Mouse (Mus musculus) liver, embryonic 11.5 days (tissue): Measurements from ENCODE around the gene Phf14. TPM values are rescaled to one million over a fixed set of nuclear protein-coding genes. Genes with fewer than 3 reads are reported as not detected.
"Not testable (repeated sequence)": the region's sequence is repeated elsewhere in the genome, so short reads cannot be mapped to it uniquely, and the experiment has no call there.

Source experiments
- ATAC-seq: fragments of 200-750 bp; cut with Nextera tagmentation; replicated peaks from 2 replicates; pipeline ENCODE4 v1.8.0; 2017; ENCODE audit warnings: moderate number of reproducible peaks, mild to moderate bottlenecking, moderate TSS enrichment, moderate library complexity; ENCODE audit not compliant: low FRiP score
- DNase-seq: peaks from one replicate; pipeline ENCODE4 v3.0.0-alpha.2; 2017; ENCODE audit warnings: low spot score
- H3K27ac ChIP-seq: fragments of 300-500 bp; sonication (generic); 2 replicates; pipeline ENCODE4 v1.5.1; 2014; ENCODE audit warnings: mild to moderate bottlenecking, low read depth, low read length, control low read depth
- H3K27me3 ChIP-seq: fragments of 300-500 bp; sonication (generic); replicated peaks from 2 replicates; pipeline ENCODE4 v1.6.1; 2014; ENCODE audit warnings: low read length, mixed read lengths; ENCODE audit not compliant: control insufficient read depth, insufficient read depth
- H3K36me3 ChIP-seq: fragments of 300-500 bp; sonication (generic); 2 replicates; pipeline ENCODE4 v1.6.1; 2014; ENCODE audit warnings: mild to moderate bottlenecking, low read length, moderate library complexity, mixed read lengths; ENCODE audit not compliant: control insufficient read depth, insufficient read depth
- H3K4me1 ChIP-seq: fragments of 300-500 bp; sonication (generic); replicated peaks from 2 replicates; pipeline ENCODE4 v1.6.1; 2014; ENCODE audit warnings: low read length, mixed read lengths; ENCODE audit not compliant: control insufficient read depth, insufficient read depth
- H3K4me2 ChIP-seq: fragments of 300-500 bp; sonication (generic); 2 replicates; pipeline ENCODE4 v1.6.1; 2014; ENCODE audit warnings: mild to moderate bottlenecking, control low read depth, moderate library complexity
- H3K4me3 ChIP-seq: fragments of 300-500 bp; sonication (generic); 2 replicates; pipeline ENCODE4 v1.5.1; 2014; ENCODE audit warnings: low read depth, low read length, control low read depth
- H3K9ac ChIP-seq: fragments of 300-500 bp; sonication (generic); 2 replicates; pipeline ENCODE4 v1.6.1; 2014; ENCODE audit warnings: low read depth, low read length, control low read depth
- H3K9me3 ChIP-seq: fragments of 300-500 bp; sonication (generic); 2 replicates; pipeline ENCODE4 v1.6.1; 2016; ENCODE audit warnings: low read length, inconsistent platforms, mixed read lengths; ENCODE audit not compliant: control insufficient read depth
- WGBS: fragments of 180-500 bp; shearing (Covaris S2); extraction: QIAGEN DNeasy Blood & Tissue Kit; methylation state at CpG from one replicate; pipeline ENCODE4 v1.1.7; 2014; 5-methylcytosine and 5-hydroxymethylcytosine counted together
- polyA plus RNA-seq: library from polyadenylated mRNA; unstranded; fragments of >200 nt; fragmentation: Nextera tagmentation; extraction: Ambion mirVana; gene quantifications from 2 replicates; pipeline ENCODE4 v1.2.1, GENCODE M21; 2014

Phf14 gene
- polyA plus RNA-seq, 1 experiment from 2014 or later: 46.5 TPM

- no peak overlapping the region for H3K9ac ChIP-seq
- H3K4me3 ChIP-seq: no peak overlapping the region
- no peaks in the 10 kb centered on the region for H3K27me3 ChIP-seq
- no peak for DNase-seq
- H3K36me3 ChIP-seq: no peaks in the 10 kb centered on the region
- no peaks in the 10 kb centered on the region for H3K9me3 ChIP-seq
- WGBS: 49% methylated on average over 11 of the region's 11 CpGs
- no peak for ATAC-seq
- H3K4me2 ChIP-seq: no peak overlapping the region
- H3K27ac ChIP-seq: no peak overlapping the region
- no peaks in the 10 kb centered on the region for H3K4me1 ChIP-seq
These were observed 209.6 kb downstream of the Phf14 start for GRCm38 (mm10) chr6:12116926-12117818.

DNA sequence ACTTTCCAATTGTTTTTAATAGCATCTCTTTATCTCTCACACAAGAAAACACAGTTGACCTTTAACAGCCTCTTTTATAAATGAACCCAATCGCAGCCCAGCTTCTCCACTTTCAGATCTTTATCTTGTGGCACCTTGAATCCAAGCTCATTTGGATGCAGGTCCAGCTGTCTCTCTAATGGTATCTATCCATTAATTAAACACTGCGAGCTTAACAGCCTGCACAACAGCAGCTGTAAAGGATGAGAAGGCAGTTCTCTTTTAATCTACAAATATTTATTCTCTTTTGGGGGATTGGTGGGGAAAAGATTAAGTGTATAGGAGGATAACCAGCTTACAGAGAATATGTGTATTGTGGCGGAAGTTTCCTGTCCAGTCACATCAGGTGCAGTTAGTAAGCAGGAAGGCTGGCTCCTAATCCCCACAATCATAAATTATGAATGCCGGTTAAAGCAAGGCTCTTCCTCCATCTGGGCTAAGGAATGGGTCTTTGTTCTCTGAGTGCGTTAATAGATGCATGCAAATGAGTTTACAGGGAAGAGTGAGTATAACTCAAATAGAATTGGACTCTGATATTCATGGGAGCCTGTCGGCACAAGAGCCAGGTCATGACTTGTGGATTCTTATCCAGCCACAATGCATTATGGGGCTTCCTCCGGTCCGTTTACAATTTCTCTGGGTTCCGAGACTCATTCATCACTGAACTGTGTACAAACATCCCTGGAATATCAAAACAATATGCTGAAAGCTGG lies 210.4 kb downstream of the Phf14 start:
- Histone ChIP-seq H3K4me1 (no peaks in the 10 kb centered on the region), H3K9me3 (no peaks in the 10 kb centered on the region), H3K27ac (no peak overlapping the region), H3K4me3 (no peak overlapping the region), H3K36me3 (no peaks in the 10 kb centered on the region), H3K27me3 (no peaks in the 10 kb centered on the region), H3K4me2 (no peak overlapping the region), H3K9ac (no peak overlapping the region)
- ATAC-seq (no peak), DNase-seq (no peak)
- WGBS: 63% methylated on average over 9 of the region's 9 CpGs

DNA sequence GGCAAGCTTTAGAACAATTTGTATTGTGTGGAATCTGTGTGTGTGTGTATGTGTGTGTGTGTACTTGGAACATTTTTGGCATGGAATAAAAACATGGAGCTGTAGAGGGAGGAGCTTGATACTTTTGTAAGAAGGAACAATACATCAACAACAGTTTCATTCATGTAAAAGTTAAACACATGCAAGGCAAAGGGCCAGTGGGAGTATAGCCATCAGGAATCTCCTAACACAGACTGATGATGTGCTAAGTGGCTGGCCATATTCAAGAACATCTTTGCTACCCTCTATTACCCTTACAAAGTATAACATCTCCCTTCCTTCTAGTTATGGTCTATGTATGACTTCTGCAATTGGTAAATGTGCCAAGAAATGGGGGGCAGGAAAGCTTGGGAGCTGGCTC lies 215.2 kb downstream of the Phf14 start:
- no peak for ATAC-seq

DNA sequence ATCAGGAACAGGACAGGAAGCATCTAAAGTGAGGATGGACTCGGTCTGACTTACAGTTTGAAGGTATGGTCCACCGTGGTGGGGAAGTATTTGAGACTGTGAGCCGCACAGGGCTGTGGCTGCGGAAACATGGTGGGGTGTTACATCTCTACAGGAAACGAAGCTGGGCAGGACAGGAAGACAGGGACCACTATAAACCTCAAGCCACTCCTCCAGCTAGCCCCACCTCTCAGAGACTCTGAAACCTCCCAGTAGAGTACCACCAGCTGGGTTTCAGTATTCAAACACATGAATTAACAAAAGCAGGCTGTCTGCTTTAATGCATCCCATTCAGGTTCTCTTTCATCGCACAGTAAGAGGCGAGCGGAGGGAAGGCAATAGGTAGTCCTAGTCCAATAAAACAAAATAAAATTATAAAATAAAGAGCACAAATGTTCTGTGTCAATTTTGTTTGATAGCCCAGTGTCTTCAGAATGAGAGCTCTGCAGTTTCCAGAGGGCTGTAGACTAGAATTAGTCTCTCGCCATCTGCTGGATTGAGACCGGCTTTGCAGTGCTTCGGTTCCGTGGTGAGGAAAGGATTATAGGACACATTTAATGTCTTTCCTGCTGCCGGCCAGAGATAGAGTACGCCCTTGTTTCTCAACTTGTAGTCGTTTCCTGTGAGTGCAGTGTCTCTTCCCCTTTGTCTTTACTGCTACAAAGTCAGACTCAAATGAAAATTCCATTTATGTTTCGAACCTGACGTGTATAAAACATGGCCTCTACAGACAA lies 217.6 kb downstream of the Phf14 start:
- Histone ChIP-seq H3K9me3 (no peaks in the 10 kb centered on the region), H3K36me3 (no peaks in the 10 kb centered on the region), H3K9ac (no peak overlapping the region; the same call in 1 of the 2 replicates), H3K27me3 (no peaks in the 10 kb centered on the region), H3K4me1 (no peaks in the 10 kb centered on the region), H3K27ac (no peak overlapping the region), H3K4me3 (peak overlapping the region; percentile 24), H3K4me2 (peak overlapping the region; percentile 51)
- ATAC-seq (peak; percentile 85), DNase-seq (peak; percentile 39)
- 19% methylated on average over 17 of the region's 17 CpGs for WGBS

More for the DNA sequence above, 215.2 kb downstream of the Phf14 start:
- H3K9ac ChIP-seq: no peak overlapping the region
- no peaks in the 10 kb centered on the region for H3K4me1 ChIP-seq
- DNase-seq: no peak
- H3K4me3 ChIP-seq: no peak overlapping the region
- no peaks in the 10 kb centered on the region for H3K27me3 ChIP-seq
- H3K27ac ChIP-seq: no peak overlapping the region
- no peaks in the 10 kb centered on the region for H3K36me3 ChIP-seq
- no peaks in the 10 kb centered on the region for H3K9me3 ChIP-seq
- H3K4me2 ChIP-seq: no peak overlapping the region

GRCm38 (mm10) chr6:12126601-12127000 lies 219.0 kb downstream of the Phf14 start:
- not testable (repeated sequence) for H3K4me2 ChIP-seq, ATAC-seq, H3K9me3 ChIP-seq, H3K4me3 ChIP-seq, H3K27ac ChIP-seq, H3K9ac ChIP-seq, H3K36me3 ChIP-seq, H3K4me1 ChIP-seq, DNase-seq, H3K27me3 ChIP-seq
- 57% methylated on average over 7 of the region's 7 CpGs for WGBS

DNA sequence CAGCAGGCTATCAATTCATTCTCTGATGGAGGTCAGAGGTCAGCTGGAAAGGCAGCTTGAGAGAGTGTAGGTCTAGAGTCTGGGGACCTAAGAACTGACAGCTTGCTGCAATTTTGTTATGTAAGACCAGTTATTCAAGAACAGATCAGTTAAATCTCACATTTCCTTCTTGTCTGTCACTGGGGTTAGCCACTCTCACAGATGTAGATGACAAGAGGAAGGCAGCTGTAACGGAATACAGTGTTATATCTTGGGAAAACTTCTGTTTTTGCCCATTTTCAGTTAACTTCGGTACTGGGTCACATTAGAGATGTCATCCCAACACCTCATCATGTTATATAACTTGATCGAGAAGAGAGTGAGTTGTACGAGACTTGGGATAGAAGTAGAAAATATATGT lies 219.7 kb downstream of the Phf14 start:
- no peaks in the 10 kb centered on the region for H3K9me3 ChIP-seq
- 64% methylated on average over 4 of the region's 4 CpGs for WGBS
- no peak overlapping the region for H3K4me3 ChIP-seq
- H3K27ac ChIP-seq: no peak overlapping the region
- H3K4me1 ChIP-seq: no peaks in the 10 kb centered on the region
- H3K27me3 ChIP-seq: no peaks in the 10 kb centered on the region
- H3K4me2 ChIP-seq: no peak overlapping the region
- DNase-seq: no peak
- no peak for ATAC-seq
- H3K36me3 ChIP-seq: no peaks in the 10 kb centered on the region
- no peak overlapping the region for H3K9ac ChIP-seq

Other genes starting within 250 kb of the Phf14 start
- gene Ndufa4, start 312 bp upstream of the Phf14 start, polyA plus RNA-seq: 761 and 792 TPM in 2 replicates